Mouse (Mus musculus): ENCODE measurements around the gene Igdcc3. TPM values are rescaled to one million over a fixed set of nuclear protein-coding genes. Genes with fewer than 3 reads are reported as not detected.
"Not testable (repeated sequence)": the region's sequence is repeated elsewhere in the genome, so short reads cannot be mapped to it uniquely, and the experiment has no call there.

The Igdcc3 gene
- polyA plus RNA-seq, 1 experiment from 2014 or later, result 44.5 TPM

- not testable (repeated sequence) for H3K9me3 ChIP-seq (ENCODE audit: control insufficient read depth, low read length); H3K27me3 ChIP-seq (ENCODE audit: control insufficient read depth, insufficient read depth, low read length); ATAC-seq (ENCODE audit: insufficient number of reproducible peaks, low FRiP score, low TSS enrichment, low read depth); H3K4me3 ChIP-seq (ENCODE audit: low read depth, low read length); DNase-seq (ENCODE audit: low spot score); H3K4me1 ChIP-seq (ENCODE audit: control insufficient read depth, insufficient read depth, low read length); H3K36me3 ChIP-seq (ENCODE audit: control insufficient read depth, insufficient read depth, low read length); H3K9ac ChIP-seq (ENCODE audit: low read length); H3K4me2 ChIP-seq (ENCODE audit: low read depth, severe bottlenecking); H3K27ac ChIP-seq (replicated peaks; ENCODE audit: low read depth, low read length)
- WGBS, result 41% methylated on average over 3 of the region's 3 CpGs
These were observed 79.4 kb downstream of the Igdcc3 start for GRCm38 (mm10) chr9:65220398-65220797.

- no peaks in the 10 kb centered on the region for H3K27me3 ChIP-seq (ENCODE audit: control insufficient read depth, insufficient read depth, low read length)
- H3K27ac ChIP-seq (replicated peaks; ENCODE audit: low read depth, low read length), result no peak overlapping the region
- H3K9ac ChIP-seq (ENCODE audit: low read length), result no peak overlapping the region
- no peaks in the 10 kb centered on the region for H3K9me3 ChIP-seq (ENCODE audit: control insufficient read depth, low read length)
- 84% methylated on average over 6 of the region's 6 CpGs for WGBS
- no peaks in the 10 kb centered on the region; the same call in 1 of the 2 replicates for H3K36me3 ChIP-seq (ENCODE audit: control insufficient read depth, insufficient read depth, low read length)
- no peak overlapping the region for H3K4me3 ChIP-seq (ENCODE audit: low read depth, low read length)
- ATAC-seq (ENCODE audit: insufficient number of reproducible peaks, low FRiP score, low TSS enrichment, low read depth) (no peak), DNase-seq (ENCODE audit: low spot score) (no peak)
- no peaks in the 10 kb centered on the region for H3K4me1 ChIP-seq (ENCODE audit: control insufficient read depth, insufficient read depth, low read length)
- no peak overlapping the region for H3K4me2 ChIP-seq (ENCODE audit: low read depth, severe bottlenecking)
These were observed 82.9 kb downstream of the Igdcc3 start for GRCm38 (mm10) chr9:65223927-65224326.

- ATAC-seq (ENCODE audit: insufficient number of reproducible peaks, low FRiP score, low TSS enrichment, low read depth) (no peak), DNase-seq (ENCODE audit: low spot score) (no peak)
- no peak overlapping the region for H3K9ac ChIP-seq (ENCODE audit: low read length)
- no peaks in the 10 kb centered on the region; the same call in 1 of the 2 replicates for H3K36me3 ChIP-seq (ENCODE audit: control insufficient read depth, insufficient read depth, low read length)
- H3K4me2 ChIP-seq (ENCODE audit: low read depth, severe bottlenecking), result no peak overlapping the region
- no peaks in the 10 kb centered on the region for H3K4me1 ChIP-seq (ENCODE audit: control insufficient read depth, insufficient read depth, low read length)
- WGBS, result 34% methylated on average over 4 of the region's 4 CpGs
- no peaks in the 10 kb centered on the region for H3K9me3 ChIP-seq (ENCODE audit: control insufficient read depth, low read length)
- H3K27me3 ChIP-seq (ENCODE audit: control insufficient read depth, insufficient read depth, low read length), result no peaks in the 10 kb centered on the region
- no peak overlapping the region for H3K4me3 ChIP-seq (ENCODE audit: low read depth, low read length)
- H3K27ac ChIP-seq (replicated peaks; ENCODE audit: low read depth, low read length), result no peak overlapping the region
These were observed 84.8 kb downstream of the Igdcc3 start for GRCm38 (mm10) chr9:65225795-65226194.

GRCm38 (mm10) chr9:65230250-65230649 lies 89.3 kb downstream of the Igdcc3 start:
- WGBS, result 77% methylated on average over 6 of the region's 6 CpGs
- H3K4me3 ChIP-seq (ENCODE audit: low read depth, low read length), result no peak overlapping the region

GRCm38 (mm10) chr9:65231284-65231683 lies 90.3 kb downstream of the Igdcc3 start:
- H3K27ac ChIP-seq (replicated peaks; ENCODE audit: low read depth, low read length), result no peak overlapping the region
- no peak for DNase-seq (ENCODE audit: low spot score)
- H3K4me2 ChIP-seq (ENCODE audit: low read depth, severe bottlenecking), result no peak overlapping the region
- no peaks in the 10 kb centered on the region for H3K9me3 ChIP-seq (ENCODE audit: control insufficient read depth, low read length)
- ATAC-seq (ENCODE audit: insufficient number of reproducible peaks, low FRiP score, low TSS enrichment, low read depth), result no peak
- H3K4me3 ChIP-seq (ENCODE audit: low read depth, low read length), result no peak overlapping the region
- H3K4me1 ChIP-seq (ENCODE audit: control insufficient read depth, insufficient read depth, low read length), result no peaks in the 10 kb centered on the region
- H3K27me3 ChIP-seq (ENCODE audit: control insufficient read depth, insufficient read depth, low read length), result no peaks in the 10 kb centered on the region
- H3K9ac ChIP-seq (ENCODE audit: low read length), result no peak overlapping the region
- no peaks in the 10 kb centered on the region; the same call in 1 of the 2 replicates for H3K36me3 ChIP-seq (ENCODE audit: control insufficient read depth, insufficient read depth, low read length)
- 41% methylated on average over 8 of the region's 8 CpGs for WGBS

More at GRCm38 (mm10) chr9:65230250-65230649, 89.3 kb downstream of the Igdcc3 start:
- DNase-seq (ENCODE audit: low spot score), result no peak
- Histone ChIP-seq H3K27me3 (ENCODE audit: control insufficient read depth, insufficient read depth, low read length) (no peaks in the 10 kb centered on the region), H3K9me3 (ENCODE audit: control insufficient read depth, low read length) (no peaks in the 10 kb centered on the region), H3K27ac (replicated peaks; ENCODE audit: low read depth, low read length) (no peak overlapping the region), H3K4me1 (ENCODE audit: control insufficient read depth, insufficient read depth, low read length) (no peaks in the 10 kb centered on the region), H3K36me3 (ENCODE audit: control insufficient read depth, insufficient read depth, low read length) (no peaks in the 10 kb centered on the region; the same call in 1 of the 2 replicates), H3K4me2 (ENCODE audit: low read depth, severe bottlenecking) (no peak overlapping the region), H3K9ac (ENCODE audit: low read length) (no peak overlapping the region)
- no peak for ATAC-seq (ENCODE audit: insufficient number of reproducible peaks, low FRiP score, low TSS enrichment, low read depth)

- H3K4me3 ChIP-seq (ENCODE audit: low read depth, low read length), result no peak overlapping the region
These were observed 92.4 kb downstream of the Igdcc3 start for GRCm38 (mm10) chr9:65233243-65233985.

GRCm38 (mm10) chr9:65234734-65235133 lies 93.7 kb downstream of the Igdcc3 start:
- Histone ChIP-seq H3K9me3 (ENCODE audit: control insufficient read depth, low read length) (no peaks in the 10 kb centered on the region), H3K9ac (ENCODE audit: low read length) (no peak overlapping the region), H3K4me3 (ENCODE audit: low read depth, low read length) (no peak overlapping the region), H3K4me1 (ENCODE audit: control insufficient read depth, insufficient read depth, low read length) (peaks cover 9% of the 10 kb centered on the region; the same call in 1 of the 2 replicates), H3K36me3 (ENCODE audit: control insufficient read depth, insufficient read depth, low read length) (no peaks in the 10 kb centered on the region; the same call in 1 of the 2 replicates), H3K27me3 (ENCODE audit: control insufficient read depth, insufficient read depth, low read length) (no peaks in the 10 kb centered on the region), H3K4me2 (ENCODE audit: low read depth, severe bottlenecking) (no peak overlapping the region), H3K27ac (replicated peaks; ENCODE audit: low read depth, low read length) (no peak overlapping the region)
- no peak for DNase-seq (ENCODE audit: low spot score)
- 90% methylated on average over 3 of the region's 3 CpGs for WGBS
- ATAC-seq (ENCODE audit: insufficient number of reproducible peaks, low FRiP score, low TSS enrichment, low read depth), result no peak

More at GRCm38 (mm10) chr9:65233243-65233985, 92.4 kb downstream of the Igdcc3 start:
- no peak overlapping the region for H3K9ac ChIP-seq (ENCODE audit: low read length)
- H3K9me3 ChIP-seq (ENCODE audit: control insufficient read depth, low read length), result no peaks in the 10 kb centered on the region
- 0 out of 2 replicates have a peak, but pooled peaks cover 6% of the 10 kb centered on the region for H3K4me1 ChIP-seq (ENCODE audit: control insufficient read depth, insufficient read depth, low read length)
- H3K36me3 ChIP-seq (ENCODE audit: control insufficient read depth, insufficient read depth, low read length), result no peaks in the 10 kb centered on the region; the same call in 1 of the 2 replicates
- no peak overlapping the region for H3K4me2 ChIP-seq (ENCODE audit: low read depth, severe bottlenecking)
- WGBS, result 89% methylated on average over 9 of the region's 9 CpGs
- ATAC-seq (ENCODE audit: insufficient number of reproducible peaks, low FRiP score, low TSS enrichment, low read depth) (no peak), DNase-seq (ENCODE audit: low spot score) (no peak)
- H3K27ac ChIP-seq (replicated peaks; ENCODE audit: low read depth, low read length), result no peak overlapping the region
- no peaks in the 10 kb centered on the region for H3K27me3 ChIP-seq (ENCODE audit: control insufficient read depth, insufficient read depth, low read length)

Data from limb, embryonic 11.5 days (tissue).